Mouse (Mus musculus): ENCODE measurements at regions not wholly inside any gene's neighbourhood (a gene's known extent, or its start where the extent isn't known, plus 50 kb on each side); places are given as distances from the start of the nearest gene placed in this dataset.

- no peak for DNase-seq
Measured at GRCm38 (mm10) chr8:5994846-5995245, 889.7 kb upstream of the Slc10a2 start.

- no peak for DNase-seq
Measured at GRCm38 (mm10) chr8:5965403-5966015, 860.4 kb upstream of the Slc10a2 start.

- no peak for DNase-seq
Measured at GRCm38 (mm10) chr8:5964299-5964698, 859.1 kb upstream of the Slc10a2 start.

- no peak for DNase-seq
Measured at GRCm38 (mm10) chr8:5938057-5938456, 832.9 kb upstream of the Slc10a2 start.

- DNase-seq: no peak
Measured at GRCm38 (mm10) chr8:5918136-5918535, 813.0 kb upstream of the Slc10a2 start.

All from kidney, postnatal 4 days (tissue).